Mouse (Mus musculus): ENCODE data around the gene Clcc1.

GRCm38 (mm10) chr3:108727776-108728175 lies 74.1 kb downstream of the Clcc1 start:
- TF ChIP-seq E2F4 (IDR thresholded peaks at IDR 0.05; ENCODE audit: insufficient read depth) (no peak), POLR2A (IDR thresholded peaks at IDR 0.05; ENCODE audit: insufficient read length, low read depth) (no peak), POLR2AphosphoS2 (IDR thresholded peaks at IDR 0.05; ENCODE audit: insufficient read length, low read depth) (no peak), TCF12 (IDR thresholded peaks at IDR 0.05; ENCODE audit: insufficient read depth, poor library complexity, severe bottlenecking) (no peak), CEBPB (IDR thresholded peaks at IDR 0.05; ENCODE audit: insufficient read depth, poor library complexity, severe bottlenecking) (no peak)

Data from myocyte (in vitro differentiated cells).